ENCODE assay signal across 23 mouse cellular contexts in genomic region chr15:19778651-19779050, GRCm38 (mm10).
A peak's percentile ranks its signal among the peaks of the same experiment; 100 is the strongest.
DNase-seq lines count a peak whose midpoint lies in the region; ATAC-seq lines count a peak whose summit lies in the region.
"Had no signal": no experiment of that assay in that cellular context is flagged by ENCODE, and none has a peak within 500 bp of the region (broad histone marks: within the 10 kb centered on the region; RNA-seq: fewer than 3 reads in every experiment).

No protein-coding gene starts in this region.

- ATAC-seq in CD4-positive, CD25-positive, alpha-beta regulatory T cell, adult 4 months, result peak; percentile 32
- peak; percentile 67 for ATAC-seq in granulocyte monocyte progenitor cell, adult 5-6 weeks (replicated peaks; ENCODE audit: poor library complexity, severe bottlenecking)
- ATAC-seq in megakaryocyte progenitor cell, adult 5-6 weeks (replicated peaks; ENCODE audit: poor library complexity), result peak; percentile 83
- ATAC-seq: activated CD4-positive, CD25-positive, alpha-beta regulatory T cell, adult 4 months; forebrain, embryonic 13.5 days; forebrain, embryonic 16.5 days; hindbrain, postnatal 0 days; inflammation-experienced regulatory T-cells, adult 6 months; intestine, embryonic 16.5 days had no signal

- peak; percentile 6 for DNase-seq in Muller cell, postnatal 12 days (ENCODE audit: inconsistent ontology term)
- DNase-seq in natural killer cell, adult 2 months (ENCODE audit: low spot score in 2 of 2), result no peak
- DNase-seq in spleen, adult 18-20 months, result no peak
- no peak for DNase-seq in right cerebral cortex, adult 18-20 months
- DNase-seq in adrenal gland, adult (ENCODE audit: inconsistent age in 2 of 2, low spot score in 1 of 2), result no peak
- DNase-seq: adrenal gland, postnatal 10 days; adrenal gland, postnatal 36 days; cerebellum, adult 11 months; cerebellum, adult 2 months; cerebellum, adult 9-11 months; cerebellum, postnatal 25 days; gastrocnemius, postnatal 10 days; gastrocnemius, postnatal 36 days; heart, adult 11 months had no signal

Comparison
In these comparisons a context has a peak if more than half of its experiments do, and no peak if none do; other contexts are left out.
1. ATAC-seq: peak in every context shown above with its lines; median percentile 83 in megakaryocyte progenitor cell, adult 5-6 weeks; 67 in granulocyte monocyte progenitor cell, adult 5-6 weeks; 32 in CD4-positive, CD25-positive, alpha-beta regulatory T cell, adult 4 months.